Mouse (Mus musculus) embryonic facial prominence, embryonic 13.5 days (tissue): ENCODE results near the gene Suz12. TPM values are rescaled to one million over a fixed set of nuclear protein-coding genes. Genes with fewer than 3 reads are reported as not detected.

Experiments
- ATAC-seq: fragments of 200-750 bp; cut with Nextera tagmentation; 2 replicates; pipeline ENCODE4 v1.8.0; 2017; ENCODE audit warnings: low read depth; ENCODE audit not compliant: insufficient number of reproducible peaks, insufficient read depth, low FRiP score, low TSS enrichment
- H3K27ac ChIP-seq: fragments of 300-500 bp; sonication (generic); 2 replicates; pipeline ENCODE4 v1.5.1; 2015; ENCODE audit warnings: moderate library complexity, mild to moderate bottlenecking, inconsistent platforms
- H3K27me3 ChIP-seq: fragments of 300-500 bp; sonication (generic); 2 replicates; pipeline ENCODE4 v1.6.1; 2015; ENCODE audit warnings: mild to moderate bottlenecking, inconsistent platforms
- H3K36me3 ChIP-seq: fragments of 300-500 bp; sonication (generic); 2 replicates; pipeline ENCODE4 v1.6.1; 2015; ENCODE audit warnings: mild to moderate bottlenecking, inconsistent platforms
- H3K4me1 ChIP-seq: fragments of 300-500 bp; sonication (generic); 2 replicates; pipeline ENCODE4 v1.6.1; 2015; ENCODE audit warnings: inconsistent platforms
- H3K4me2 ChIP-seq: fragments of 300-500 bp; sonication (generic); 2 replicates; pipeline ENCODE4 v1.6.1; 2015; ENCODE audit warnings: moderate library complexity, mild to moderate bottlenecking, inconsistent platforms
- H3K4me3 ChIP-seq: fragments of 300-500 bp; sonication (generic); 2 replicates; pipeline ENCODE4 v1.5.1; 2015; ENCODE audit warnings: mild to moderate bottlenecking, inconsistent platforms
- H3K9ac ChIP-seq: fragments of 300-500 bp; sonication (generic); 2 replicates; pipeline ENCODE4 v1.6.1; 2015; ENCODE audit warnings: mild to moderate bottlenecking, inconsistent platforms
- H3K9me3 ChIP-seq: fragments of 300-500 bp; sonication (generic); 2 replicates; pipeline ENCODE4 v1.6.1; 2016; ENCODE audit warnings: inconsistent platforms
- WGBS: fragments of 180-500 bp; shearing (Covaris S2); methylation state at CpG from one replicate; pipeline ENCODE4 v1.1.7; 2015; ENCODE audit warnings: mixed read lengths; 5-methylcytosine and 5-hydroxymethylcytosine counted together
- polyA plus RNA-seq: library from polyadenylated mRNA; unstranded; fragments of >200 nt; fragmentation: Nextera tagmentation; extraction: Ambion mirVana; gene quantifications from 2 replicates; pipeline ENCODE4 v1.2.1, GENCODE M21; 2015

The Suz12 gene
- polyA plus RNA-seq: 24.3 and 28.7 TPM in 2 replicates

DNA sequence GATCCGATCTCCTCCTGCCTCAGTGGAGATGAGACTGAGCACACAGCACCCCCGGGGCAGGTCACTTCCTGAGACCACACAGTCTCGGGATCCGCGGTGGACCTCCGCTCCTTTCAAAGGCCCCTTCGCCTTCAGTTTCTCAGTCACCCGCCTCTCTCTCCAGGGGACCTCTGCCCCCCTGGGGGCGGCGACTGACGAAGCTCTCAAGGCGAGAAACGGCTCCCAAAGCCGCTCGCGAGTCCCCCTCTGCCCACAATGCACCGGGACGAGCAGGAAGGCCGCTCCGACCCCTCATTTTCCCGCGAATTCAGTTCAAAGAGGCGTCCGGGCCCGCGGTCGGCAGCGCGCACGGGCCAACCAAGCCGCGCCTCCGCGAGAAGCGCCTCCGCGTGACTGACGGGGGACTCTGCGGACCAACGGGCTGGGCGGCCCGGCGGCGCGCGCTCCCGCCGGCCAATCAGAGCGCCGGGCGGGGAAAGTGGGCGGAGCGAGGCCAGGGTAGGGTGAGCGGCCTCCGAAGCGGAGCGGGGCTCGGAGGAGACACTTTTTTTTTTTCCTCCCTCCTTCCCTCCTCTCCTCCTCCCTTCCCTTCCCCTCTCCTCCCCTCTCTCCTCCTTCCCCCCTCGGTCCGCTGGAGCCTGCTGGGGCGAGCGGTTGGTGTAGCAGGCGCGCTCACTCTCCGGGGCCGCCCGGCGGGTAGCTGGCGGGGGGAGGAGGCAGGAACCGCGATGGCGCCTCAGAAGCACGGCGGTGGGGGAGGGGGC lies at the start of gene Suz12:
Gene Suz12, plus strand, starts transcription at position 515 of the 764 bp plus-strand sequence.
- Histone ChIP-seq H3K4me1 (peaks cover 3% of the 10 kb centered on the region; the same call in 1 of the 2 replicates), H3K9ac (peak within 1 kb of the TSS; percentile 95), H3K4me3 (peak within 1 kb of the TSS; percentile 98), H3K27me3 (no peaks in the 10 kb centered on the region), H3K9me3 (no peaks in the 10 kb centered on the region), H3K36me3 (peaks cover 12% of the 10 kb centered on the region), H3K27ac (peak within 1 kb of the TSS; percentile 99), H3K4me2 (peak within 1 kb of the TSS; percentile 80)
- WGBS: under 1% methylated on average over 57 of the region's 74 CpGs
- peak; percentile 95 for ATAC-seq

DNA sequence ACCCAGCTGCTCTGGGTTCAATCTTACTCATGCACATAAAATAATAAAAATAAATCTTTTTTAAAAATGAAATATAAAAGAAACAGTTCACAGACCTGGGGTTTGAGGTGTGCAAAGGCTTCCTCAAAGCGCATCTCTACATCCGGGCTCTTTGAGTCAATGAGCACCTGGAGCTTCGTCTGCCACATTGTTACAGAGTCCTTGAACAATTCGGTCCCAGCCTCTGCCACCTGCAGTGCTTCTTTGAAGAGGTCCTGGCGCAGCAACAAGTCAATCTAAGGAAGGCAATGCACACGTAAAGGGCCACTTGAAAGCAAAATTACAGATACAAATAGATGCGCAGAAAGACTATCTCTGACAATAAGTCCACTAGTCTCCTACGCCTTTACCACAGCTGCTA lies 49.8 kb upstream of the Suz12 start:
- Histone ChIP-seq H3K4me3 (no peak overlapping the region), H3K27me3 (no peaks in the 10 kb centered on the region), H3K9me3 (no peaks in the 10 kb centered on the region), H3K27ac (no peak overlapping the region), H3K4me2 (no peak overlapping the region), H3K9ac (no peak overlapping the region), H3K36me3 (peaks cover 86% of the 10 kb centered on the region), H3K4me1 (no peaks in the 10 kb centered on the region)
- WGBS: 95% methylated on average over 8 of the region's 8 CpGs
- no peak for ATAC-seq

DNA sequence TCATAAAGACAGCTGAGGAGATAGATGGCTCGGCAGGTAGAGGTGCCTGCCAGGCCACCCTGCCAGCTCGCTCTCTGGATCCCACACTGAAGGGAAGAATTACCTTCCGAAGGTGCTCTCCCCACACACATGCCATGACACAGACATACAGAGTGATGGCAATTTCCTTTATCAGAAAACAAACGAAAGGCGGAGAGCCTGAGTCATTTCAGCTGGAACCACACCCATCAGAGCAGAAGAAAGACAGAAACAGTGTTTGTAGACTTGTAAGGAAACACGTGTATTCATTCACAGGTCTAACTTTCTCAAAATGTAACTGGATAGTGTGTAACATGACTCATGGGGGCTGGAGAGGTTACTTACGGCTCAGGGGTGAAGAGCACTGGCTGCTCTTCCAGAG lies 49.3 kb upstream of the Suz12 start:
- WGBS: 86% methylated on average over 7 of the region's 7 CpGs
- H3K4me1 ChIP-seq: no peaks in the 10 kb centered on the region
- H3K9ac ChIP-seq: no peak overlapping the region
- no peaks in the 10 kb centered on the region for H3K9me3 ChIP-seq
- peaks cover 88% of the 10 kb centered on the region for H3K36me3 ChIP-seq
- no peaks in the 10 kb centered on the region for H3K27me3 ChIP-seq
- H3K27ac ChIP-seq: no peak overlapping the region
- no peak for ATAC-seq
- no peak overlapping the region for H3K4me2 ChIP-seq
- H3K4me3 ChIP-seq: no peak overlapping the region

DNA sequence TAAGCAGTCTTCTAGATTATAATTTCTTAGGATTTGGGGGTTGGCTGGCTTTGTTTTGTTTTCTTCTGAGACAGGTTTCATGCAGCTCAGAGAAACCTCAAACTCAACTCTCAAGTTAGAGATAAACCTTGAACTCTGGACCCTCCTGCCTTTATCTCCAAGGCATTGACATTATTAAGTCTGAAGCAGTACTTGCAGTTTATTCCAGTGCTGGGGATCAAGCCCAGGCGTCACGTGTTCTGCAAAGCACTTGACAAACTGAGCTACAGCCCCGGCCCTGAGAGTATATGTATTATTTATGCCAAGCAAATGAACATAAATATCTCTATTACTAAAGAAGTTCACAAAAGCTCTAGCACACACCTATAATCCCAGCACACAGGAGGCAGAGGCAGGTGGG lies 45.6 kb upstream of the Suz12 start:
- H3K27me3 ChIP-seq: no peaks in the 10 kb centered on the region
- no peak overlapping the region for H3K9ac ChIP-seq
- no peak overlapping the region for H3K27ac ChIP-seq
- 97% methylated on average over 3 of the region's 3 CpGs for whole genome bisulfite sequencing
- no peak for ATAC-seq
- H3K36me3 ChIP-seq: peaks cover 89% of the 10 kb centered on the region
- H3K9me3 ChIP-seq: no peaks in the 10 kb centered on the region
- no peak overlapping the region for H3K4me2 ChIP-seq
- H3K4me3 ChIP-seq: no peak overlapping the region
- H3K4me1 ChIP-seq: no peaks in the 10 kb centered on the region

DNA sequence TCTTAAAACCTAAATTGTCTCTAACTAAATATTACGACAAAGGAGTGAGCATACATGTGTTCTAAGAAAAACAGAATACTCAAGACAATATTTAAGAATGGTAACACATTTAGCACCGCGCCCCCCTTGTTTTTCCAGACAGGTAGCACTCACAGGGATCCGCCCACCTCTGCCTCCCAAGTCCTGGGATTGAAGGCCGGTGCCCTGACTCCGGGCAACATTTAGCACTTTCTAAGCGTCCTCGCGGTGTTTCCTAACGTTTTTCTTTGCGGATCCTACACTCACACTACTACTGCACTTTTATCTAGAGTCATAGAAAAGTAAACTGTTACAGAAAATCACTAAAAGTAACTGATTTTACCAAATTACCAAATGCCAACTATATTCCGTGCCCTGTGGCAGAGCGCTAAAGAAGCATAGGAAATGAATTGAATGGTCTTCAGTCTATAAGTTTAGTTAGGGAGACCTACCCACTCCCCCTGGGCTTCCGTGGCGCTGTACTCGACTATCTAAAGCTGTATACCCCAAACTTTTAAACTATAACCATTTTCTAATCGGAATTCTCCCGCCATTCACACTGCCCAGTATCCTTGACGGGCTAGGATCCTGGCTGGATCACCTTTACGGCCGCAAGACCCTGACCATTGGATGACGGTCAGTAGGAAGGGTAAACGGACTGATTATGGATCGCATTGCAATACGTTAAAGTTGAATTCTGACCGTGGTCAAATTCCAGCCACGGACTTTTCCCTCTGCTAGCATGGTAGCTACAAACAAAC lies 31.4 kb upstream of the Suz12 start:
- no peaks in the 10 kb centered on the region for H3K9me3 ChIP-seq
- peaks cover 12% of the 10 kb centered on the region for H3K4me1 ChIP-seq
- peaks cover 36% of the 10 kb centered on the region for H3K36me3 ChIP-seq
- ATAC-seq: no peak; the same call in 1 of the 2 replicates
- H3K4me3 ChIP-seq: peak overlapping the region; percentile 80
- H3K27me3 ChIP-seq: no peaks in the 10 kb centered on the region
- H3K27ac ChIP-seq: peak overlapping the region; percentile 81
- 5% methylated on average over 27 of the region's 27 CpGs for WGBS
- H3K4me2 ChIP-seq: peak overlapping the region; percentile 67
- H3K9ac ChIP-seq: peak overlapping the region; percentile 85

DNA sequence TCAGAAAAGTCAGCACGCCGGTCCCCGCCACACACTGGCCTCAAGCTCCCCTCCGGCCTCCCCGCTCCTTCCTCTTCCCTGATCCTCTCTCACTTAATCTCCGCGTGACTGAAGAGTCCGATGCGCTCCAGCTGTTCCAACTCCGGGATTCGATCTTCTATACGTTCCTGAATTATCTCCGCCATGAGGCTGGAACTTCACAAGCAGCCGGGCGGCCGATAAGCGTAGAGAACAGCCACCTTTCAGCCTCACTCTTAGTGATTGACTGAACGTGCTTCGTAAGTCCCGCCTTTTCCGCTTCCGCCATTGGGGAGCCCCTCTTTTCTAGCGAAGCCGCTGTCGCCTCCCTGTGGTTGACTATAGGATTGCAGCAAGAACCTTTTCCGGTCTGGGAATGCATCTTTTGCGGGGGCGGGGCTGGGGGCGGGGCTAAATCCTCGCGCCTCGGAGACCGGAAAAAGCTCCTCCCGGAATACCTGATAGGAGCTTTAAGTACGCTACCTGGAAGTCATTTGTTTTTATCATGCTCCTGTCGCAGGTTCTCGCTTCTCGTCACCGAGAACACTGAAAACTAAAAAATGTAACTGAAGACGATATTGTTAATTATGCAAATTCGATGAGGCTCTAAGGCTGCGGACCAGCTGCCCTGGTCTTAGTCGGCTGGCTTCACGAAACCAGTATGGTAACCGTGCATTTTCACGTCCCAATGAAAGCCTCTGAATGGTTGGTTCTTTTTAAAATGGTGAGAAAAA lies 30.6 kb upstream of the Suz12 start, which contains the start of gene Utp6:
Gene Utp6, minus strand, starts transcription at position 266 of the 752 bp plus-strand sequence.
- Histone ChIP-seq H3K4me2 (peak within 1 kb of the TSS; percentile 70), H3K4me3 (peak within 1 kb of the TSS; percentile 80), H3K9me3 (no peaks in the 10 kb centered on the region), H3K27me3 (no peaks in the 10 kb centered on the region), H3K9ac (peak within 1 kb of the TSS; percentile 85), H3K27ac (peak within 1 kb of the TSS; percentile 81), H3K36me3 (peaks cover 28% of the 10 kb centered on the region), H3K4me1 (peaks cover 12% of the 10 kb centered on the region)
- WGBS: under 1% methylated on average over 46 of the region's 46 CpGs
- ATAC-seq: peak; percentile 85

DNA sequence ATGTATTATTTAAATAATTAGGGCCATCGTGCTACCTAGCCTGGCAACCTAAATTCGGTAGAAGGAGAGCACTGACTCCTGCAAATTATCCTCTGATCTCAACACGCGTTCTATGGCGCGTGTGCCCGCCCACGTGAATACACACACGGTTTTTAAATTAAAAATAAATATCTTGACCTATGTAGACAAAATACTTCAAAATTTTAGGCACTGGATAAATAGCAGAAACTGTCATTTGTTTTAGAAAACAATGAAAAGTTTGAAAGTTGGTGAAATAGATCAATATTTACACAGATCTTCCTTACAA lies 30.1 kb upstream of the Suz12 start:
- Histone ChIP-seq H3K4me2 (peak overlapping the region; percentile 70), H3K9ac (peak overlapping the region; percentile 85), H3K4me1 (peaks cover 12% of the 10 kb centered on the region), H3K4me3 (peak overlapping the region; percentile 80), H3K9me3 (no peaks in the 10 kb centered on the region), H3K27me3 (no peaks in the 10 kb centered on the region), H3K27ac (no peak overlapping the region), H3K36me3 (peaks cover 23% of the 10 kb centered on the region)
- 6% methylated on average over 9 of the region's 9 CpGs for WGBS
- no peak for ATAC-seq

DNA sequence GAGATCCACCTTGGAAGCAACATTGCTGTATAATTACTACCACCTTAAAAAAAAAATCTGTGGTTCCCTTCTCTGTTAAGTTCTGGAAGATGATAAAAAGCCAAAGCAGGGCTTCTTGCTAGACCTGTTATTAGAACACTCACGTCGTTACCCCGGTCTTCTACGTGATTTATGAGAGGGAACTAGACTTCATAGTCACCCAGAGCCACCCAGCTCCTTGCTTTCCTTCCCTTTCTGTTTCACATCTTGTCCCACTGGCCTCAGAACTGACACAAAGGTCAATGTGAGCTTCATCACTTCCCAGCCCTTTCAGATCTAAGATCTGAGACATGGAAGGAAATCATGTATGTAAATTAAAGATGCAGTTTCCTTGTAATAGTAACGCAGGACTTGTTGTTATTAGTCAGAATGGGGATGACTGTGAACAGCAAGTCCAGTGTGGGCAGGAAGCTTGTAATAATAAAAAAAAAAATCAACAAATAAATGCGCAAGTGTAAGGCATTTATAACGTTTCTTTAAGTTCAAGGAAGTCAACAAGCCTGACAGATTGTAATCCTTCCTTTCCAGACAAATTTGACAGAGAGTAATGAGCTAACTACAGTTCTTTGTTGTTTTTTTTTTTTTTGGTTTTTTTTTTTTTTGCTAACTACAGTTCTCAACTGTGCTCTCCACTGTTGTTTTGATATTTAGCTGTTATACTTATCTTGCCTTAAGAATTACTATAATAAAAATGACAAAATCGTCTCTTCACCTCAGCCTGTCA lies 29.5 kb upstream of the Suz12 start:
- WGBS: 63% methylated on average over 8 of the region's 8 CpGs
- no peaks in the 10 kb centered on the region for H3K9me3 ChIP-seq
- H3K27me3 ChIP-seq: no peaks in the 10 kb centered on the region
- no peak overlapping the region for H3K9ac ChIP-seq
- H3K27ac ChIP-seq: no peak overlapping the region
- peaks cover 17% of the 10 kb centered on the region for H3K36me3 ChIP-seq
- H3K4me3 ChIP-seq: peak overlapping the region; percentile 80; the same call in 1 of the 2 replicates
- ATAC-seq: no peak
- H3K4me1 ChIP-seq: peaks cover 12% of the 10 kb centered on the region
- peak overlapping the region; percentile 70 for H3K4me2 ChIP-seq

DNA sequence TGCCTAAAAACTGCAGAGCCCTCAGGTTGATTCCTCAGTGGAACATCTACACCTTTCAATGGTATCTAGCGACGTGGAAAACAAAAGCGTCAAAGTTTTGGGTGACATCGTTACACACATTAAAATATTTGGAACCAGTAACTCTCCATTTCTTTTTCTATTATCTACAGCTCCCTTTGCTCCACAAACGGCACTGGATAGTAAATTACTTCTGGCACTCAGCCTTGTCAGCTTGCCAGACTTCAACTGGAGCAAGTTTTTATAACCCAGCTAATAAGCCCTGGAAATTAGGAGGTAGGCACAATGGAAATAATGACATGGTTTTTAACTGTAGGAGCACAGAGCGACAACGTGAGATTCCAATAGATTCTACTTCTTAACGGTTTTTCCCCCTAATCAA lies 27.0 kb upstream of the Suz12 start:
- H3K9ac ChIP-seq: no peak overlapping the region
- no peaks in the 10 kb centered on the region for H3K36me3 ChIP-seq
- no peaks in the 10 kb centered on the region for H3K9me3 ChIP-seq
- H3K4me2 ChIP-seq: no peak overlapping the region
- no peak overlapping the region for H3K4me3 ChIP-seq
- no peak overlapping the region for H3K27ac ChIP-seq
- H3K27me3 ChIP-seq: no peaks in the 10 kb centered on the region
- H3K4me1 ChIP-seq: peaks cover 11% of the 10 kb centered on the region
- ATAC-seq: no peak
- WGBS: 50% methylated on average over 8 of the region's 8 CpGs

DNA sequence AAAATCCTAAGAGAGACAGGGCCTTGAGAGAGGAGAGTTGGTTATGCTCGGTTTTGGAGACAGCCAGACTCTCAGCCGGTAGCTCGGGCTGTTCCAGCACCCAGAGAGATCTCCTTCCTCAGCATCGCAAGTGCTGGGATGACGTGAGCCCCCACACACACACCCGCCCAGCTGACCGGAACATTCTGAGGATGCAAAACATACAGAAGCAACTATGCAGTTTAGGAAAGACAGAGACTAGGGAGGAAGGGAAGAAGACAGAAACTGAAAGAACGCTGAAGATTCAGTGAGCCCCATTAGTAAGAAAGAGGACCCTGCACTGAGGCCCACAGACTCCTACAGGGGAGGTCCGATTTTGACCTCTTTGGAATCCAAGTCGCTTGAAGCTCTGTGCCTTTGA lies 25.2 kb upstream of the Suz12 start:
- H3K4me2 ChIP-seq: no peak overlapping the region
- no peaks in the 10 kb centered on the region for H3K9me3 ChIP-seq
- ATAC-seq: no peak
- H3K4me1 ChIP-seq: 0 out of 2 replicates have a peak, but pooled peaks cover under 1% of the 10 kb centered on the region
- H3K36me3 ChIP-seq: no peaks in the 10 kb centered on the region
- peaks cover 5% of the 10 kb centered on the region for H3K27me3 ChIP-seq
- no peak overlapping the region for H3K9ac ChIP-seq
- no peak overlapping the region for H3K4me3 ChIP-seq
- WGBS: 70% methylated on average over 10 of the region's 10 CpGs
- H3K27ac ChIP-seq: no peak overlapping the region

DNA sequence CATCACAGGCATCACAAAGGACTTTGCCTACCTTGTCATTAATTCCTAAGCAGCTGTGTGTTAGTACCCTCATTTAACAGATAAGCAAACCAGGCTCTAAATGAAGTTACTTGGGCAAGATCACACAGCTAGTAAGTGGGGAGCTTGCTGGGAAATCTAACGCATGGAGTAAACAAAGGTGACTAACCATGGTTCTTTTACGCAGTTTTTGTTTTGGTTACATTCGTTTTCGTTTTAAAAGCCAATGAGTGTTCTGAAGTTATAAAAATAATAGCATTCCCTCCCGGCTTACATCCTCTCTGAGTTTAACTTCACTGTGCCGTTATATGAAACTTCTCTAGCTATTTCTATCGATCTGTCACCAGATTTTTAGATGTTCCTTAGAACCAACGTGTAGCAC lies 19.8 kb upstream of the Suz12 start:
- Histone ChIP-seq H3K4me3 (peak overlapping the region; percentile 57), H3K36me3 (no peaks in the 10 kb centered on the region), H3K27me3 (peaks cover 34% of the 10 kb centered on the region), H3K4me2 (peak overlapping the region; percentile 93), H3K27ac (no peak overlapping the region), H3K4me1 (peaks cover 14% of the 10 kb centered on the region), H3K9me3 (no peaks in the 10 kb centered on the region), H3K9ac (0 out of 2 replicates have a peak overlapping the region, but pooled peaks have one; percentile 73)
- whole genome bisulfite sequencing: 12% methylated on average over 8 of the region's 8 CpGs
- no peak for ATAC-seq
